Mouse (Mus musculus) frontal cortex, postnatal 14 days (tissue): ENCODE data around the gene Grip1.

ENCODE experiments used
- DNase-seq, 2 experiments: peaks; one replicate each; pipeline ENCODE4 v3.0.0; 2022; ENCODE audit warnings: low spot score in 2 of 2

Grip1 gene

GRCm38 (mm10) chr10:119951460-119951859, 497.8 kb downstream of the Grip1 start:
- DNase-seq: no peak

DNA sequence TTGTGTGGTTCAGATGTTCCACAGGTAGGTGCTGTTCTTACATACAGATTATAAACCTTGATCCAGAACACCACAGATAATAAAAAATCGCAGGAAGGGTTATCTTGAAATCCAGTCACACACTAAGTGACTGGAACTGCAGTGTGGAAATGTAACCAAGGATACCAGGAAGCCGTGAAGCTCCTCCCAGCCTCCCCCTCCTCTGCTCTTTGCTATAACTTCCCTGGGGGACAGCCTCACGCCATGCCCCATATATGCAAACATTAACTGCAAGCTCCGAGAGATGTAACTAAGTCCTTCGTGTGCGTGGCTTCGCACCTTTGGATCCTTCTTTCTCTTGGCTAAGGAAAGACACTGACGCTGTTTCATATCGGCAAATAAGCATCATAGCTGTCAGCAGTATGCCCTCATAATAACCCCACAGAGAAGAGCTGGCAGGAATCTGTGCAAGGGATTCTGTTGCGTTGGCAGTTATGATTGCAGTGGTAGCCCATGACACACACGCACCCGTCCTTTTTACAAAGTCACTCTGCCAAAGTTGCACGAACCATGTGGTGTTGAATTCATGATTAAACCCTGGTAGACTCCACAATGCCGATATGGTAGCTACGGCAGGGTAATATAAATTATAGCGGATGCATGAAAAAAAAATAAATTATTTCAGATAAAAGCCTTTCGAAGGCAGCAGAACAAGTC, 503.8 kb downstream of the Grip1 start:
- DNase-seq: no peak

DNA sequence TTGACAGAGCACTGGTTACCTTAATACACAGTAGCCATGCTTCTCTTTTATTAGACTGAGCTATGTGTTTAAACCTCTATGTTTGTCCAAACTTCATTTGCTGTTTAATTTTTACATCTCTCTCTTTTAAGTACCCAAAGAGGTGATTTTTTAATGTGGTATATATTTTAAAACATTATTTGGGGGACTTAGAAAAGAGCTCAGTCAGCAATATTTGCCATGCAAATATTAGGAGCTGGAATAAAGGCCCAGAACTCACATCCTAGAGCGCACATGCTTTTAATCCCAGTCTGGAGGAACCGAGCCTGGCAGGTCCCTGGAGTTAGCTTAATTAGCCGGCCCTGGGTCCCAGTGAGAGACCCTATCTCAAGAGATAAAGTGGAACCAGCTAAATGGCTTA, 507.3 kb downstream of the Grip1 start:
- no peak for DNase-seq

DNA sequence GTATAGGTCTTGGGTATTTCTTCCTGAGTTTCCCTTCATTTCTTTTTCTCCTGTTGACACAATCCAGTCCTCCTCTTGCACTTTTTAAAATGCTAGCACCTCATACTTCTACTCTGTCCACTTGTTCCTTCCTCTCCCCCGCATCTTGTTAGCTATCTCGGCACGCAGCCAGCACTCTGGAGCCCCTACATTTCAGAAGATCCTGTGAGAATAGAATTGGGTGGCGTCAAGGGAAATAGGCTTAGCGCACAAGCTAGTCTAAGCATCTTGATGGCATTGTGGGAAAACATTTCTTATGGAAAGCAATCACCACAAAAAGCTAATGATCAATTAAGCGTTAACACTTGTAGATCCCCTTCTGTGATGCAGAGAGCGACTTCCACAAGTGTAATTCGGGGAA, 512.7 kb downstream of the Grip1 start:
- no peak for DNase-seq

GRCm38 (mm10) chr10:119979396-119979795, 525.8 kb downstream of the Grip1 start:
- no peak for DNase-seq

GRCm38 (mm10) chr10:119980032-119980431, 526.4 kb downstream of the Grip1 start:
- no peak for DNase-seq

- DNase-seq: no peak
These were observed 530.7 kb downstream of the Grip1 start for GRCm38 (mm10) chr10:119984299-119984698.

- no peak for DNase-seq
These were observed 544.8 kb downstream of the Grip1 start for GRCm38 (mm10) chr10:119998475-119998874.

- DNase-seq: no peak
These were observed 548.5 kb downstream of the Grip1 start for GRCm38 (mm10) chr10:120002149-120002548.

- DNase-seq: no peak
These were observed 550.5 kb downstream of the Grip1 start for GRCm38 (mm10) chr10:120004096-120004495.

DNA sequence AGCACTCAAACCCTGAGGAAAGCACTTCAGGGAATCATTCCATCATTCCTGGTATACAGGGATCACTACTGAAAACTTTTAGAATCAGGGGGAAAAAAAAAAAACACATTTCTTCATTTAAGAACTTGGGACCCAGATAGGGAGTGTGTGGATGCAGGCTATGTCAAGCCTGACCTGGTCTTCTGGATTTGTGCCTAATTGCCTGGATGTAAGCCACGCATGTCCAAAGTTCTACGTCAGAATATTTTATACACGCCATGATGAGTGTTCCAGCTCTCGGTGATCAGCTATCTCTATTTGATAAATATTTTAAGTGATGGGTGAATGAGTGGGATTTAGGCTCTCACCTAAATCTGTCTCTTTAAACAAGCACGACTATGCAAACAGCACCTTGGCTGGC, 552.0 kb downstream of the Grip1 start:
- no peak for DNase-seq

GRCm38 (mm10) chr10:120012331-120012730, 558.7 kb downstream of the Grip1 start:
- no peak for DNase-seq

- no peak for DNase-seq
These were observed 561.5 kb downstream of the Grip1 start for GRCm38 (mm10) chr10:120015117-120015516.

GRCm38 (mm10) chr10:120026437-120026836, 572.8 kb downstream of the Grip1 start:
- peak in 1 of 2 experiments; percentile 10 for DNase-seq

- DNase-seq: no peak
These were observed 577.3 kb downstream of the Grip1 start for GRCm38 (mm10) chr10:120030901-120031300.

- DNase-seq: no peak
These were observed 577.7 kb downstream of the Grip1 start for GRCm38 (mm10) chr10:120031316-120031715.

DNA sequence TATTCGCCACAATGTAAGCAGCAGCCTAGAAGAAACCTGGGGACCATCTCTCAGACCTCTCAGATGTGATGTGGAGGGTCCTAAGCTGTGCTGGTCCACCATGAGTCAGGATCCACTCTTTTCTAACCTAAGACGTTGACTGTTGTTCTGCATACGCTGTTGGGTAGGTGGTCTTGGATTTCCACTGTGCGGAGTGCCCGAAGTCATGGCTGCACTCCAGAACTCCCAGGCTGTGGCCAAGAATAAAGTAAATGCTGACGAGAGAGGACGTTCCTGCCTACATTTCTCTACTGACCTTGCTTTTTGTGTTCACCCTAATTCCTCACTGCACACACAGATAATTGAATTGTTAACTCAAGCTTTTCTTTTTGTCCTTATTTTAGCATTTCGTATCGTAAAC, 580.2 kb downstream of the Grip1 start:
- no peak for DNase-seq

- DNase-seq: no peak
These were observed 581.6 kb downstream of the Grip1 start for GRCm38 (mm10) chr10:120035211-120035733.

DNA sequence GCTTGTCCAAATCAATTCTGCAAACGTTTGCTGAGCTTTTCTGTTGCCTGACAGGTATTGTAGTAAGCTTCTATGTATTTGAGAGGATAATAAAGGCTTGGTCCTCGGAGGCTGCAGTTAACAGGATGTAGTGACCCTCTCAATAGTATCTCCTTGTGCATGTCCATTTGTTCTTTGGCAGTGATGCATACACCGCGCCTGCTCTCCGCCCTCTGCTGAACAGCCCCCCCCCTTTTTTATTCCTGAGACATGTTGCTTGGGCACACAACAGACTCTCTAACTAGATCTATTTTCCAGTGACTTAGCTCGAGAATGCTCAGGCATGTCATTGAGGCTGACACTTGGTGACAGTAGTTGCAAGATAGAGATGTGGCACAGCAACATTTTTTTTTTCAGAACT, 582.2 kb downstream of the Grip1 start:
- DNase-seq: no peak

DNA sequence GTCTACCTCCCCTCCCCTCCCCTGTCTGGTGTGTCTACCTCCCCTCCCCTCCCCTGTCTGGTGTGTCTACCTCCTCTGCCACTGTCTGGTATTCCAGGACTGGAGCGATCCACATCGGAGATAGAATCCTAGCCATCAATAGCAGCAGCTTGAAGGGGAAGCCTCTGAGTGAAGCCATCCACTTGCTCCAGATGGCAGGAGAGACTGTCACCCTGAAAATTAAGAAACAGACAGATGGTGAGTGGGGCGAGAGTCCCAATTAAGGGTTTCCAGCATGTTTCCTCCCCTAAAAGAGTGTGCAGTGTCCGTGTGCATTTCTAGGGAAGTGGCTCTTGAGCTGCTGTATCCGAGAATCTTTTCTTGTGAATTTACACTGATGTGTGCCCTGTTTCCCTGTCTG, 584.6 kb downstream of the Grip1 start:
- DNase-seq: peak; percentile 37 to 46

- no peak for DNase-seq
These were observed 590.6 kb downstream of the Grip1 start for GRCm38 (mm10) chr10:120044237-120044636.

DNA sequence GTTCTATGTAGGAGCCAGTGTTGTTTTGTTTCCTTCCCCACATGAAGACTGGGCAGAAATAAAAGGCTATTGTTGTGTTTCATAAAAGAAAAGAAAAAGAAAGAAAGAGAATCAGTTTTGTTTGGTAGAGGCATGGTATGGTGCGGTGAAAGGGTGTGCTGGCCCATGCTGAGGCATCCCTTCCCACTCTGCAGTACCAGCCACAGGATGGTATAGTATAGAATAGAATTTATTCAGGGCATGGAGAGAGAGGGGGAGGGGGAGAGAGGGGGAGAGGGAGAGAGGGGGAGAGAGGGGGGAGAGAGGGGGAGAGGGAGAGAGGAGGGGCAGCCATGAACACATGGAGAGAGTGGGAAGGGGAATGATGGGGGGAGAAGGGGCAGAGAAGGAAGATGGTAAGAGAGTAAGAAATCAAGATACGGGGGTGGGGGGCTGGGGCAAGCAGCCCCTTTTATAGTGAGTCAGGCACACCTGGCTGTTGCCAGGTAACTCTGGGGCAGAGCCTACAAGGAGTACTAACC, 591.1 kb downstream of the Grip1 start:
- no peak for DNase-seq

DNA sequence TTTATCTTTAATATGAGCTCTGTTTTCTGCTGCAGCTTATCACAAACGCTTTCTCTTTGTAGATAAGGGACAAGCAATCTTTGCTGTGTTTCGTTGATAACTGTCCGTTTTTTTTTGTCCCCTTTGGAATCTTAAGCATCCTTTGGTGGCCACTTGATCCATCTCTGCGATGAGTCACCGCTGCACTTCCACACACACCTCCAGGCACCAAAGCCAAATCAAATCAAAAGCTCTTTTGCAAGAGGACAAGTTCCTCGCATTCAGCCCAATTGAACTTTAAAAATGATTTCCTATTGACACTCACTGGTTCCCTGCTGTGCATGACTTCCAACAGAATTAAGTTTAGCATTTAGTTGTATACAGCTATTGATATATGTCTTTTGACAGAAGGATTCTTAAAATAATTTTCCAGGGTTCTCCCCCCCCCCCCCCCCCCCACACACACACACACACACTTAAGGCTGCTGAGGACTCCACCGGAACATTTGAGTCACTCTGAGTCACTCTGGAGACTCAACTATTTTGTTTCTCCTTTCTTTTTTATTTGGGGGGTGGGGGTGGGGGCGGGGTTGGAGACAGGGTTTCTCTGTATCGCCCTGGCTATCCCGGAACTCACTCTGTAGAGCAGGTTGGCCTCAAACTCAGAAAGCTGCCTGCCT, 607.1 kb downstream of the Grip1 start:
- no peak for DNase-seq
